ENCODE assay signal across 8 mouse cellular contexts in genomic region chr12:8947714-8948464, GRCm38 (mm10). TPM values are rescaled to one million over a fixed set of nuclear protein-coding genes. Genes with fewer than 3 reads are reported as not detected.
DNase-seq lines count a peak whose midpoint lies in the region; ATAC-seq and TF ChIP-seq lines count a peak whose summit lies in the region.
"Had no signal": no experiment of that assay in that cellular context is flagged by ENCODE, and none has a peak within 500 bp of the region (broad histone marks: within the 10 kb centered on the region; RNA-seq: fewer than 3 reads in every experiment).

Gene Matn3 (plus strand): TSS chr12:8947929.

- H3K4me3 ChIP-seq in forebrain, postnatal 0 days (ENCODE audit: low read depth, low read length): peak within 1 kb of the TSS; percentile 43
- peak within 1 kb of the TSS; percentile 65 for H3K4me3 ChIP-seq in hindbrain, embryonic 10.5 days

- peak; percentile 31; the same call in 1 of the 2 replicates for TF ChIP-seq CTCF in forebrain, postnatal 0 days (IDR thresholded peaks at IDR 0.05; ENCODE audit: low read depth)

- WGBS in forebrain, postnatal 0 days: 4% methylated on average over 42 of the region's 42 CpGs
- under 1% methylated on average over 42 of the region's 42 CpGs for WGBS in hindbrain, embryonic 10.5 days

- no peaks in the 10 kb centered on the region for H3K9me3 ChIP-seq in forebrain, postnatal 0 days (ENCODE audit: low read length)
- no peaks in the 10 kb centered on the region for H3K9me3 ChIP-seq in hindbrain, embryonic 10.5 days

- H3K36me3 ChIP-seq in forebrain, postnatal 0 days (ENCODE audit: insufficient read depth): no peaks in the 10 kb centered on the region
- H3K36me3 ChIP-seq in hindbrain, embryonic 10.5 days: no peaks in the 10 kb centered on the region

- peak; percentile 88 for DNase-seq in adrenal gland, adult 2 months
- peak; percentile 30 for DNase-seq in cerebellum, adult 9-11 months
- DNase-seq in forebrain, postnatal 0 days: peak; percentile 18
- peak; percentile 84 for DNase-seq in hindbrain, embryonic 10.5 days (ENCODE audit: low spot score)
- DNase-seq in left cerebral cortex, postnatal 4 days: peak; percentile 50
- DNase-seq in skeletal muscle tissue, adult 2 months (ENCODE audit: low read depth, low spot score): peak; percentile 30

- H3K9ac ChIP-seq in forebrain, postnatal 0 days: peak within 1 kb of the TSS; percentile 46

- H3K27me3 ChIP-seq in forebrain, postnatal 0 days (ENCODE audit: insufficient read depth, low read length): 0 out of 2 replicates have a peak, but pooled peaks cover 5% of the 10 kb centered on the region
- peaks cover 36% of the 10 kb centered on the region for H3K27me3 ChIP-seq in hindbrain, embryonic 10.5 days (ENCODE audit: insufficient read depth, poor library complexity, severe bottlenecking)

- peak within 1 kb of the TSS; percentile 99 for H3K4me2 ChIP-seq in forebrain, postnatal 0 days (ENCODE audit: low read depth)

- no peaks in the 10 kb centered on the region for H3K4me1 ChIP-seq in forebrain, postnatal 0 days (ENCODE audit: insufficient read depth)
- H3K4me1 ChIP-seq in hindbrain, embryonic 10.5 days (replicated peaks): peaks cover 15% of the 10 kb centered on the region

- intact Hi-C loops in left cerebral cortex, postnatal 4 days (cut with DNase I): no loop called here

- H3K27ac ChIP-seq in forebrain, postnatal 0 days (ENCODE audit: low read depth, low read length): no peak within 1 kb of the TSS
- peak within 1 kb of the TSS; percentile 75 for H3K27ac ChIP-seq in hindbrain, embryonic 10.5 days

- ATAC-seq in forebrain, postnatal 0 days: peak; percentile 62
- peak; percentile 87 for ATAC-seq in megakaryocyte progenitor cell, adult 5-6 weeks (replicated peaks; ENCODE audit: poor library complexity)

RNA-seq across cellular contexts. Expression of gene Matn3, which starts in this region (rescaled TPM):
- total RNA-seq in adrenal gland, adult 2 months (2021): not detected
- not detected in 2 replicates for polyA plus RNA-seq in adrenal gland, adult 2 months (2012; rRNA removed)
- 0.15 and 0.57 TPM in 2 replicates for total RNA-seq in forebrain, postnatal 0 days (2014; rRNA removed)
- 0.15 and 0.18 TPM in 2 replicates for polyA plus RNA-seq in forebrain, postnatal 0 days (2015; fragmentation: Nextera tagmentation; extraction: Ambion mirVana)
- polyA plus RNA-seq in hindbrain, embryonic 10.5 days (2016; fragmentation: Nextera tagmentation; extraction: Ambion mirVana): 2.5 and 3.7 TPM in 2 replicates
- under 1 TPM; 0.14 to 0.20 TPM for total RNA-seq in left cerebral cortex, postnatal 4 days (2021)
- total RNA-seq in megakaryocyte progenitor cell, adult 5-6 weeks (2015): not detected in 2 replicates
- not detected in 2 replicates for total RNA-seq in megakaryocyte progenitor cell, adult 5-6 weeks (2017)
- total RNA-seq: layer of hippocampus, postnatal 36 days had no signal

Comparison
In these comparisons a context has a peak if more than half of its experiments do, and no peak if none do; other contexts are left out.
1. Peak in DNase-seq in adrenal gland, adult 2 months; RNA of the gene not detected or under 1 TPM.
2. Peak in DNase-seq, ATAC-seq, H3K4me3 ChIP-seq, H3K9ac ChIP-seq and H3K4me2 ChIP-seq in forebrain, postnatal 0 days; RNA of the gene not detected or under 1 TPM.
3. Peak in DNase-seq in left cerebral cortex, postnatal 4 days; RNA of the gene not detected or under 1 TPM.
4. Peak in ATAC-seq in megakaryocyte progenitor cell, adult 5-6 weeks; RNA of the gene not detected or under 1 TPM.
5. DNase-seq: peak in every context shown above with its lines; median percentile 88 in adrenal gland, adult 2 months; 84 in hindbrain, embryonic 10.5 days; 50 in left cerebral cortex, postnatal 4 days; 30 in cerebellum, adult 9-11 months; 30 in skeletal muscle tissue, adult 2 months; 18 in forebrain, postnatal 0 days.